Comparison of ENCODE assay signal across 17 mouse cellular contexts in genomic region chr15:82809511-82809910, GRCm38 (mm10). TPM values are rescaled to one million over a fixed set of nuclear protein-coding genes. Genes with fewer than 3 reads are reported as not detected.
A peak's percentile ranks its signal among the peaks of the same experiment; 100 is the strongest.
DNase-seq lines count a peak whose midpoint lies in the region; ATAC-seq and TF ChIP-seq lines count a peak whose summit lies in the region.
"Had no signal": no experiment of that assay in that cellular context is flagged by ENCODE, and none has a peak within 500 bp of the region (broad histone marks: within the 10 kb centered on the region; RNA-seq: fewer than 3 reads in every experiment).

No protein-coding gene starts in this region.

- DNase-seq in adrenal gland, adult 2 months: peak; percentile 14
- no peak for DNase-seq in adrenal gland, postnatal 4 days (ENCODE audit: low spot score in 2 of 2)
- peak; percentile 25 to 67 for DNase-seq in kidney, postnatal 25 days
- DNase-seq in kidney, postnatal 4 days: no peak
- DNase-seq in ES-CJ7 (ENCODE audit: low read depth, low spot score): peak; percentile 61
- no peak for DNase-seq in stomach, postnatal 0 days (ENCODE audit: low spot score)
- DNase-seq: cerebellum, adult 18-20 months; gastrocnemius, postnatal 36 days; layer of hippocampus, adult 9-11 months; left cerebral cortex, postnatal 4 days had no signal

- no peak overlapping the region for H3K9ac ChIP-seq in liver, embryonic 12.5 days
- no peak overlapping the region for H3K9ac ChIP-seq in intestine, embryonic 16.5 days (ENCODE audit: low read depth, low read length)
- no peak overlapping the region for H3K9ac ChIP-seq in stomach, postnatal 0 days (ENCODE audit: low read length)

- peaks cover 38% of the 10 kb centered on the region for H3K36me3 ChIP-seq in liver, embryonic 12.5 days
- H3K36me3 ChIP-seq in intestine, embryonic 16.5 days (ENCODE audit: control insufficient read depth, insufficient read depth, low read length): 0 out of 2 replicates have a peak, but pooled peaks cover 2% of the 10 kb centered on the region
- peaks cover 6% of the 10 kb centered on the region; the same call in 1 of the 2 replicates for H3K36me3 ChIP-seq in stomach, postnatal 0 days (ENCODE audit: control insufficient read depth, insufficient read depth, low read length)

- no peaks in the 10 kb centered on the region for H3K27me3 ChIP-seq in liver, embryonic 12.5 days (replicated peaks)
- no peaks in the 10 kb centered on the region for H3K27me3 ChIP-seq in intestine, embryonic 16.5 days (replicated peaks; ENCODE audit: control insufficient read depth, insufficient read depth, low read length)
- H3K27me3 ChIP-seq in stomach, postnatal 0 days (ENCODE audit: control insufficient read depth, insufficient read depth, low read length): no peaks in the 10 kb centered on the region

- H3K4me3 ChIP-seq in liver, embryonic 12.5 days: no peak overlapping the region
- H3K4me3 ChIP-seq in intestine, embryonic 16.5 days (ENCODE audit: low read length): no peak overlapping the region
- no peak overlapping the region for H3K4me3 ChIP-seq in stomach, postnatal 0 days (ENCODE audit: low read depth, low read length)

- peaks cover 27% of the 10 kb centered on the region for H3K4me1 ChIP-seq in liver, embryonic 12.5 days
- 0 out of 2 replicates have a peak, but pooled peaks cover 3% of the 10 kb centered on the region for H3K4me1 ChIP-seq in intestine, embryonic 16.5 days (ENCODE audit: control insufficient read depth, insufficient read depth, low read length)
- H3K4me1 ChIP-seq in stomach, postnatal 0 days (replicated peaks; ENCODE audit: control insufficient read depth, insufficient read depth): no peaks in the 10 kb centered on the region

- TF ChIP-seq EP300 in stomach, postnatal 0 days (optimal IDR thresholded peaks at IDR 0.05): no peak

- TF ChIP-seq CTCF in stomach, postnatal 0 days (IDR thresholded peaks at IDR 0.05; ENCODE audit: low read depth): no peak

- no peak overlapping the region for H3K4me2 ChIP-seq in liver, embryonic 12.5 days
- H3K4me2 ChIP-seq in intestine, embryonic 16.5 days (ENCODE audit: low read depth, low read length): no peak overlapping the region
- H3K4me2 ChIP-seq in stomach, postnatal 0 days (replicated peaks; ENCODE audit: low read depth): no peak overlapping the region

- 0 out of 2 replicates have a peak, but pooled peaks have one; percentile 46 for ATAC-seq in liver, embryonic 12.5 days
- no peak for ATAC-seq in intestine, embryonic 16.5 days
- ATAC-seq in stomach, postnatal 0 days (ENCODE audit: low FRiP score, low TSS enrichment): no peak
- ATAC-seq: hindbrain, embryonic 16.5 days had no signal

- H3K9me3 ChIP-seq in liver, embryonic 12.5 days (replicated peaks): no peaks in the 10 kb centered on the region
- no peaks in the 10 kb centered on the region for H3K9me3 ChIP-seq in intestine, embryonic 16.5 days (ENCODE audit: control insufficient read depth, low read length)
- no peaks in the 10 kb centered on the region for H3K9me3 ChIP-seq in stomach, postnatal 0 days (ENCODE audit: control insufficient read depth, low read length)
- H3K9me3 ChIP-seq: G1E had no signal

- H3K27ac ChIP-seq in liver, embryonic 12.5 days: peak overlapping the region; percentile 59; the same call in 1 of the 2 replicates
- no peak overlapping the region for H3K27ac ChIP-seq in intestine, embryonic 16.5 days (ENCODE audit: low read length)
- H3K27ac ChIP-seq in stomach, postnatal 0 days (replicated peaks): no peak overlapping the region

- 60% methylated on average over 6 of the region's 6 CpGs for WGBS in liver, embryonic 12.5 days (ENCODE audit: insufficient replicate concordance)
- WGBS in intestine, embryonic 16.5 days: 72% methylated on average over 6 of the region's 6 CpGs
- 74% methylated on average over 6 of the region's 6 CpGs for WGBS in stomach, postnatal 0 days

RNA-seq across cellular contexts. Expression of gene Cyp2d26, which starts 15.4 kb away (rescaled TPM):
- total RNA-seq in adrenal gland, adult 2 months (2021): 1 to 10 TPM in 1 of 2 experiments, not detected in 1; 2.6 TPM
- 0.13 and 1.1 TPM in 2 replicates for polyA plus RNA-seq in adrenal gland, adult 2 months (2012; rRNA removed)
- total RNA-seq in adrenal gland, postnatal 4 days (2021): 10 to 100 TPM; 11.5 to 85.3 TPM
- polyA plus RNA-seq in liver, embryonic 12.5 days (2016; fragmentation: Nextera tagmentation; extraction: Ambion mirVana): 2.7 and 3.9 TPM in 2 replicates
- 25.5 and 40.5 TPM in 2 replicates for polyA plus RNA-seq in intestine, embryonic 16.5 days (2015; fragmentation: Nextera tagmentation; extraction: Ambion mirVana)
- polyA plus RNA-seq in stomach, postnatal 0 days (2015; fragmentation: Nextera tagmentation; extraction: Ambion mirVana): 18.4 and 19.2 TPM in 2 replicates
- total RNA-seq: gastrocnemius, postnatal 36 days had no signal
- polyA plus RNA-seq: G1E; hindbrain, embryonic 16.5 days had no signal

RNA-seq across cellular contexts. Expression of gene Cyp2d40, which starts 45.5 kb away (rescaled TPM):
- under 1 TPM in 1 of 2 experiments, not detected in 1; 0.58 TPM for total RNA-seq in adrenal gland, adult 2 months (2021)
- polyA plus RNA-seq in adrenal gland, adult 2 months (2012; rRNA removed): 0.22 TPM in 1 of 2 replicates, not detected in the other
- under 1 TPM in 1 of 2 experiments, not detected in 1; 0.93 TPM for total RNA-seq in adrenal gland, postnatal 4 days (2021)
- not detected in 2 replicates for polyA plus RNA-seq in liver, embryonic 12.5 days (2016; fragmentation: Nextera tagmentation; extraction: Ambion mirVana)
- polyA plus RNA-seq in intestine, embryonic 16.5 days (2015; fragmentation: Nextera tagmentation; extraction: Ambion mirVana): 0.07 TPM in 1 of 2 replicates, not detected in the other
- polyA plus RNA-seq in stomach, postnatal 0 days (2015; fragmentation: Nextera tagmentation; extraction: Ambion mirVana): not detected in 2 replicates
- total RNA-seq: adrenal gland, adult 18-20 months; G1E; gastrocnemius, postnatal 36 days; left cerebral cortex, postnatal 4 days had no signal
- polyA plus RNA-seq: G1E; heart, embryonic 16.5 days; hindbrain, embryonic 16.5 days; lung, embryonic 16.5 days had no signal

Comparison
In these comparisons a context has a peak if more than half of its experiments do, and no peak if none do; other contexts are left out.
1. DNase-seq: peak in adrenal gland, adult 2 months (single experiment), kidney, postnatal 25 days (2 of 2) and ES-CJ7 (single experiment); none in adrenal gland, postnatal 4 days (0 of 2), kidney, postnatal 4 days (0 of 2) and stomach, postnatal 0 days (single experiment).